Mouse (Mus musculus) G1E (cell line): ENCODE measurements at regions not wholly inside any gene's neighbourhood (a gene's known extent, or its start where the extent isn't known, plus 50 kb on each side); places are given as distances from the start of the nearest gene placed in this dataset.

Experiments used
- ATAC-seq: 2 replicates; pipeline ENCODE4 v1.8.0; 2016; ENCODE audit warnings: mild to moderate bottlenecking; ENCODE audit not compliant: insufficient number of reproducible peaks, poor library complexity, low FRiP score, severe bottlenecking; ENCODE audit errors: extremely low read depth
- DNase-seq: peaks from one replicate; pipeline ENCODE4 v3.0.0; 2012; ENCODE audit warnings: low spot score
- H3K27me3 ChIP-seq: 2 replicates; pipeline ENCODE4 v1.6.1; 2012; ENCODE audit warnings: mild to moderate bottlenecking, low read length, inconsistent platforms; ENCODE audit not compliant: insufficient read depth
- H3K36me3 ChIP-seq: replicated peaks from 2 replicates; pipeline ENCODE3; 2012; ENCODE audit warnings: mild to moderate bottlenecking, inconsistent platforms
- H3K4me1 ChIP-seq: 2 replicates; pipeline ENCODE4 v1.6.1; 2012; ENCODE audit warnings: low read depth, low read length, inconsistent platforms, mixed read lengths; ENCODE audit not compliant: insufficient read depth
- H3K4me3 ChIP-seq: 2 replicates; pipeline ENCODE4 v1.5.1; 2012; ENCODE audit warnings: low read depth, mild to moderate bottlenecking, inconsistent platforms, low read length, moderate library complexity, mixed read lengths
- H3K9me3 ChIP-seq: replicated peaks from 2 replicates; pipeline ENCODE4 v1.6.1; 2012; ENCODE audit warnings: inconsistent platforms
- CTCF ChIP-seq: IDR thresholded peaks from 2 replicates; pipeline ENCODE4 v1.5.1; 2012; ENCODE audit warnings: low read depth, low read length, inconsistent platforms, mixed read lengths
- GATA1 ChIP-seq: IDR thresholded peaks from 2 replicates; pipeline ENCODE4 v1.6.1; 2012; ENCODE audit warnings: borderline replicate concordance, low read length, inconsistent platforms, mixed read lengths
- GATA2 ChIP-seq: IDR thresholded peaks from 2 replicates; pipeline ENCODE4 v1.6.1; 2012; ENCODE audit warnings: low read depth, low read length, inconsistent platforms, borderline replicate concordance
- POLR2AphosphoS5 ChIP-seq: IDR thresholded peaks from 2 replicates; pipeline ENCODE4 v1.6.1; 2012; ENCODE audit warnings: low read depth, low read length, inconsistent platforms; ENCODE audit not compliant: insufficient replicate concordance
- TAL1 ChIP-seq: conservative IDR thresholded peaks from 2 replicates; pipeline ENCODE4 v1.6.1; 2012; ENCODE audit warnings: low read depth, low read length, inconsistent platforms, mixed read lengths

DNA sequence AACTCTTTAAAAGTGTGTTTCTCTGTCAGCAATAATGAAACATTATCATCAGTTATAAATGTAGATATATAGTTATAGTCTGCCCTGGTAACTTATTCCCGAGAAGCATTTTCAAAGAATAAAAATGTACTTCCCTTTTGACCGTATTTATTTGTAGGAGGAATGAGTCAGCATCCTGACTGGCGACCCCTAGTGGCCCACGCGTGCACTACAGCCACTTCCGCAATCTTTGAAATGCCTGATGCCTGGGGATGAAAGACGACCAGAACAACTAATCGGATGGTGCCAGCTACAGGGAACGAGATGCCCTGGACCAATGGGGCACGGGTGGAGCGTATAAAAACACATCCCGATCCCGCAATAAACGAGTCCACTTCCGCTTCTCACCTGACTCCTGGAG, 60.6 kb upstream of the Igfbp7 start:
- ATAC-seq (no peak), DNase-seq (no peak)

GRCm38 (mm10) chr5:77464851-77465548, 57.2 kb upstream of the Igfbp7 start:
- Histone ChIP-seq H3K4me1 (no peaks in the 10 kb centered on the region), H3K36me3 (no peaks in the 10 kb centered on the region), H3K9me3 (peaks cover 74% of the 10 kb centered on the region), H3K27me3 (no peaks in the 10 kb centered on the region), H3K4me3 (no peak overlapping the region)
- ATAC-seq (no peak), DNase-seq (no peak)
- TF ChIP-seq TAL1 (no peak), GATA1 (no peak), POLR2AphosphoS5 (no peak), CTCF (no peak), GATA2 (no peak)

More for the DNA sequence above, 60.6 kb upstream of the Igfbp7 start:
- Histone ChIP-seq H3K4me1 (no peaks in the 10 kb centered on the region), H3K36me3 (no peaks in the 10 kb centered on the region), H3K9me3 (peaks cover 61% of the 10 kb centered on the region), H3K27me3 (no peaks in the 10 kb centered on the region), H3K4me3 (no peak overlapping the region)
- TF ChIP-seq GATA2 = no peak
- no peak for TF ChIP-seq CTCF
- TF ChIP-seq TAL1 = no peak
- no peak for TF ChIP-seq GATA1
- no peak for TF ChIP-seq POLR2AphosphoS5

GRCm38 (mm10) chr5:77459896-77460717, 52.3 kb upstream of the Igfbp7 start:
- no peaks in the 10 kb centered on the region for H3K4me1 ChIP-seq
- no peak for DNase-seq
- no peak for ATAC-seq
- no peaks in the 10 kb centered on the region for H3K27me3 ChIP-seq
- peaks cover 61% of the 10 kb centered on the region for H3K9me3 ChIP-seq
- no peak overlapping the region for H3K4me3 ChIP-seq
- H3K36me3 ChIP-seq = no peaks in the 10 kb centered on the region
- no peak for TF ChIP-seq GATA2
- no peak for TF ChIP-seq TAL1
- TF ChIP-seq GATA1 = no peak
- no peak for TF ChIP-seq POLR2AphosphoS5
- TF ChIP-seq CTCF = no peak
